Mouse (Mus musculus) testis, adult 2 months (tissue): ENCODE results near the gene Otp.

Experiments used
- CTCF ChIP-seq: fragments of 200-500 bp; IDR thresholded peaks from 2 replicates; pipeline ENCODE4 v1.5.1; 2012; ENCODE audit warnings: low read depth, mild to moderate bottlenecking, inconsistent platforms, low read length, moderate library complexity; ENCODE audit not compliant: control insufficient read depth, insufficient read depth, insufficient replicate concordance
- POLR2A ChIP-seq: fragments of 200-500 bp; IDR thresholded peaks from 2 replicates; pipeline ENCODE4 v1.6.1; 2012; ENCODE audit warnings: low read depth, mild to moderate bottlenecking, inconsistent platforms, low read length, moderate library complexity; ENCODE audit not compliant: control insufficient read depth

- TF ChIP-seq CTCF (no peak), POLR2A (no peak)
Measured at GRCm38 (mm10) chr13:94859256-94859655, 16.1 kb upstream of the Otp start.
